Mouse (Mus musculus): ENCODE measurements around the gene Prpsap1. TPM values are rescaled to one million over a fixed set of nuclear protein-coding genes. Genes with fewer than 3 reads are reported as not detected.

Prpsap1 gene
- polyA plus RNA-seq, 1 experiment from 2014 or later, result 89.5 TPM

DNA sequence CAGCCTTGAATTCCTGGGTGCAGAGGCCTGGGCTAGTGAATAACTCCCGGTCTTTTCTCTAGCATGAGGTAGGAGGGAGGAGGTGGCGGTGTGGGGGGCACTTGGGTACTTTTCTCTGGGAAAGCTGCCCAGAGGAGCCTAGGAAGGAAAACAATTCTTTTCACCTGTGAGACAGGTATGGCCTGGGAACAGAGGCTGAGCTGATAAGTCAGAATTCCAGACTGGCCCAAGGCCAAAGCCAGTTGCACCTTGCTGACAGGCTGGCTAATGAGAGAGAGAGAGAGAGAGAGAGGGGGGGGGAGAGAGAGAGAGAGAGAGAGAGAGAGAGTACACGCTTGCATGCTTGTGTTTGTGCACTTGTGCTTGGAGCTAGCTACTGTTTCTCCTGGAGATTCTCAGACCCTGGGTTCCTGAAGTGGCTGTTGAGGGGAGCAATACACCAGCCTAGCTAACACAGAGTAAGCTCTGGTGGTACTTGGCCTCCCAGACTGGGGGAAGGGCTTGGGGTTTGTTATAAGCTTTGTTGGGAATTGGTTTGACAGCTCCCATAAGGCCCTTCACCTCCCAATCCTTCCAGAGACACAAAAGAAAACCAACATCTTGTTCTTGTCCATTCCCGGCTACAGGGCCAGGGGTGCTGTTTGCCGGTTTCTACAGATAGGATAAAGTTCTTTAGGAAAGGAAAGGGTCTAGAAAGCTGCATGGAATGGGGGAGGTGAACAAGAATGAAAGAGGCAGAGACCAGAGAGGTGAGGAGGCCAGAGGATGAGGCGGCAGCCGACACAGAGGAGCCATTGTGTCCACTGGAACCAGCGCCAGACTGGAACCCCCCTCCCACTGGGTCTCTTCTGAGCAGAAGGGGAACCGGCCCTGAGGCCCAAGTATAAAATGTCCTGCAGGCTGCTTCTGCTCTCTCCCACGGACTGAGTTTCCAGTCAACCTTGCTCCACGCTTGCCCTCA lies 36.5 kb upstream of the Prpsap1 start, which contains the start of gene Sphk1:
Sphk1 (plus strand) TSS at position 739 of the 961 bp plus-strand sequence.
- peak within 1 kb of the TSS; percentile 92 for H3K27ac ChIP-seq (ENCODE audit: low read length)
- 30% methylated on average over 11 of the region's 11 CpGs for WGBS
- TF ChIP-seq EP300 (IDR thresholded peaks at IDR 0.05), result no peak
- TF ChIP-seq CTCF (IDR thresholded peaks at IDR 0.05), result no peak
- ATAC-seq (peak; percentile 16), DNase-seq (ENCODE audit: low spot score) (peak; percentile 84)
- H3K4me1 ChIP-seq (ENCODE audit: insufficient read depth, low read depth, low read length), result peaks cover 6% of the 10 kb centered on the region; the same call in 1 of the 2 replicates
- H3K9me3 ChIP-seq (ENCODE audit: low read length), result no peaks in the 10 kb centered on the region
- no peaks in the 10 kb centered on the region for H3K36me3 ChIP-seq (ENCODE audit: insufficient read depth, low read length)
- H3K9ac ChIP-seq (replicated peaks; ENCODE audit: low read depth), result peak within 1 kb of the TSS; percentile 69
- H3K27me3 ChIP-seq (replicated peaks; ENCODE audit: insufficient read depth, low read length), result no peaks in the 10 kb centered on the region; the same call in 1 of the 2 replicates
- H3K4me3 ChIP-seq (ENCODE audit: low read depth, low read length), result peak within 1 kb of the TSS; percentile 55
- H3K4me2 ChIP-seq (replicated peaks; ENCODE audit: low read depth, low read length), result peak within 1 kb of the TSS; percentile 86

DNA sequence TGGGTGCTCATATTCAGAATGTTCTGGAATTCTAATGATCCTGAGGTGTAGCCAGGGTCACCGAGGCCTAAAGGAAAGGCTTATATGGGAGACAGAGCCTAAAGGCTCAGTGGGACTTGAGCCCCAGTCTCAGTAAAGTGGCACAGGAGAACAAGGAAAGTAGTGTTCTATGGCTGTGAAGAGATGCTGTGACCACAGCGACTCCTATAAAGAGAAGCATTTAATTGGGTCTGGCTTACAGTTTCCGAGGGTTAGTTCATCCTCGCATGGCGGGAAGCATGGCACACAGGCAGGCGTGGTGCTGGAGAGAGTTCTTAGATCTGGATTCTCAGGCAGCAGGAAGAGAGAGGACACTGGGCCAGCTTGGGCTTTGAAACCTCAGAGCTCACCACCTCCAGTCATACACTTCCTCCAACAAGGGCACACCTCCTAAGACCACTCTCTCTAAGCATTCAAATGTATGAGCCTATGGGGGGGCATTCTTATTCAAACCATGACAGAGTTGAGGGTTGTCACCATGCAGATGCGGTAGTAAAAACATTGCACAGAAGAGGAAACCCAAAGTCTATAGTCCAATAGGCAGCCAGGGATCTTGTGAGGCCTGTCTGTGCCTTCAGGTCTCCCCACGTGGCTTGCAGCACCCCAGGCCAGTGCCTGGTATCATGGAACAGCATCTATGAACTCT lies 34.8 kb upstream of the Prpsap1 start:
- Histone ChIP-seq H3K4me2 (replicated peaks; ENCODE audit: low read depth, low read length) (no peak overlapping the region), H3K4me1 (ENCODE audit: insufficient read depth, low read depth, low read length) (peaks cover 15% of the 10 kb centered on the region), H3K27ac (ENCODE audit: low read length) (no peak overlapping the region), H3K36me3 (ENCODE audit: insufficient read depth, low read length) (no peaks in the 10 kb centered on the region), H3K9me3 (ENCODE audit: low read length) (no peaks in the 10 kb centered on the region), H3K4me3 (ENCODE audit: low read depth, low read length) (no peak overlapping the region), H3K27me3 (replicated peaks; ENCODE audit: insufficient read depth, low read length) (no peaks in the 10 kb centered on the region; the same call in 1 of the 2 replicates), H3K9ac (replicated peaks; ENCODE audit: low read depth) (no peak overlapping the region)
- ATAC-seq (no peak), DNase-seq (ENCODE audit: low spot score) (no peak)
- WGBS, result 78% methylated on average over 8 of the region's 8 CpGs
- TF ChIP-seq EP300 (IDR thresholded peaks at IDR 0.05) (no peak), CTCF (IDR thresholded peaks at IDR 0.05) (no peak)

DNA sequence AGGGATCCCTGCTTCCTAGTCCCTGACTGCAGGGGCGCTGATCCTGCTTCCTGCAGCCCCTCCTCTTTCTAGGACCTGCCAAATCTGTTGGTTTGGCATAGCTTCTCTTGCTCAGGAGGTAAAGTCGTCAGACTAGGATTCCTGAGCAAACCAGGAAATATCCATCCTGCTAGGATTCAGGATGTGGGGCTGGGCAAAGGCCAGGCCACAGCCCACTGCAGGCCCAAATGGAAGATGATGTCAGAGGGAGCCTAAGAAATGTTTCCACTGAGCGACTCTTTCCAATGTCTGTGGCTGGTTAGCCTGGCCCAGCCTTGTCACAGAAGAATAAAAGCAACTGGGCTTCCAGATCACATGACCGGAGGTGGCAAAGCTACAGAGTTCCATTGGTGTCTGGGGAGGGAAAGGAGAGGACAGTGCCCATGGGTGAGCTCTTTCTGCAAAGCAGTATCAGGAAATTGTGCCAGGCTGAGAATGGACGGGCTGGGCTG lies 29.7 kb upstream of the Prpsap1 start:
- DNase-seq (ENCODE audit: low spot score) (peak; percentile 69), ATAC-seq (peak; percentile 60)
- peak; percentile 25 for TF ChIP-seq CTCF (IDR thresholded peaks at IDR 0.05)
- TF ChIP-seq EP300 (IDR thresholded peaks at IDR 0.05), result no peak
- H3K36me3 ChIP-seq (ENCODE audit: insufficient read depth, low read length), result no peaks in the 10 kb centered on the region
- H3K4me3 ChIP-seq (ENCODE audit: low read depth, low read length), result no peak overlapping the region
- H3K9me3 ChIP-seq (ENCODE audit: low read length), result no peaks in the 10 kb centered on the region
- H3K4me2 ChIP-seq (replicated peaks; ENCODE audit: low read depth, low read length), result no peak overlapping the region
- peaks cover 16% of the 10 kb centered on the region; the same call in 1 of the 2 replicates for H3K4me1 ChIP-seq (ENCODE audit: insufficient read depth, low read depth, low read length)
- no peaks in the 10 kb centered on the region for H3K27me3 ChIP-seq (replicated peaks; ENCODE audit: insufficient read depth, low read length)
- no peak overlapping the region for H3K9ac ChIP-seq (replicated peaks; ENCODE audit: low read depth)
- peak overlapping the region; percentile 83 for H3K27ac ChIP-seq (ENCODE audit: low read length)
- WGBS, result 28% methylated on average over 5 of the region's 5 CpGs

DNA sequence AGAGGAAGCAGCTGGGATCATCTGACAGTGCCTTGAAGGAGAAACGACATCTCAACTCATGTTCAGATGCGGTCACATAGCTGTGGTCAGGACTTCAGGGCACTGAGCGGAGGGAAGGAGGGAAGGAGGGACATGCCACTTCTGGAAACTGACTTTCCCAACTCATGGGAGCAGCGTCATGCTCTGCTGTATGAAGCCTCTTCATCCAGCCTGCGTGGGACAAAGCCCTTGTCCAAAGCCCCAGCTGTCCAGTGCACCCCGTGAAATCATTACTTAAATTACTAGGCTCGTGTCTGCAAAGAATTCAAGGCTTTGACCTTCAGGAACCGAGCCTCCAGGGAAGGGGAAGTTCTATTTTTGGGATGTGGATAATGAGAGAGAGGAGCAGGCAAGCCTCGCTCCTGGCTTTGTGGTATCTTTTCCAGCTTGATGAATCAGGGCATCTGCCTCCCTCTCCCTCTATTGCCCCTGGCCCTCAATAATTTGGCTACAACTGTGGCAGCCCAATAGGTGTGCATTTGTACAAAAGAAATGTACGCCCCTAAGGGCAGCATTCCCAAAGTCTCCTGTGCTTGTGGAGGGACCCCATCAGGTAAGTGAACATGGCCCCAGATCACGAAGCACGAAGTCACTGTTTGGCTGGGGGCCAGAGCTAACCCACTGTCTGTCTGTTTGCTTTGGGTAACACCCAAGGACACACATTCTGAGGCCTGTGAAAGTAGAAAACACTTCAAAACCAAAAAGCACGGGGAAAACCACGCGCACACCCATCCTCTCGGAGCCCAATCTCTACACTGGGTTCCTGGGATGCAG lies 29.1 kb upstream of the Prpsap1 start:
- Histone ChIP-seq H3K4me3 (ENCODE audit: low read depth, low read length) (no peak overlapping the region), H3K9ac (replicated peaks; ENCODE audit: low read depth) (no peak overlapping the region), H3K4me1 (ENCODE audit: insufficient read depth, low read depth, low read length) (peaks cover 16% of the 10 kb centered on the region; the same call in 1 of the 2 replicates), H3K27me3 (replicated peaks; ENCODE audit: insufficient read depth, low read length) (no peaks in the 10 kb centered on the region), H3K27ac (ENCODE audit: low read length) (peak overlapping the region; percentile 83), H3K36me3 (ENCODE audit: insufficient read depth, low read length) (no peaks in the 10 kb centered on the region), H3K4me2 (replicated peaks; ENCODE audit: low read depth, low read length) (no peak overlapping the region), H3K9me3 (ENCODE audit: low read length) (no peaks in the 10 kb centered on the region)
- 32% methylated on average over 16 of the region's 16 CpGs for WGBS
- peak; percentile 25 for ATAC-seq
- TF ChIP-seq EP300 (IDR thresholded peaks at IDR 0.05) (no peak), CTCF (IDR thresholded peaks at IDR 0.05) (no peak)
- peak; percentile 77 for DNase-seq (ENCODE audit: low spot score)

DNA sequence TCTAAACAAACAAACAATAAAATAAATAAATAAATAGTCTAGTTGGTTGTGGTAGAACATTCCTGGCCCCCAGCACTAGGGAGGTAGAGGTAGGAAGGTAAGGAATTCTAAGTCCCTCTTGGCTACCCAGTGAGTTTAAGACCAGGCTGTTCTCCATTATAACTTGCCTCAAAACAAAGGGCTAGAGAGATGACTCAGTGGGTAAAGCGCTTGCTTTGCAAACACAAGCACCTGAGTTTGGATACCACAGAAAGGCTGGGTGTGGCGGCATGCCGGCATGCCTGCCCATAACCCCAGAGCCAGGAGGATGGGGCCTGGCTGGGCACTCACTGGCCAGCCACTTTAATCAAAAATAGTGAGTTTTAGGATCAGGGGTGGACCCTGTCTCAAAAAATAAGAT lies 28.0 kb upstream of the Prpsap1 start:
- Histone ChIP-seq H3K4me3 (ENCODE audit: low read depth, low read length) (no peak overlapping the region), H3K4me2 (replicated peaks; ENCODE audit: low read depth, low read length) (no peak overlapping the region), H3K9me3 (ENCODE audit: low read length) (no peaks in the 10 kb centered on the region), H3K27ac (ENCODE audit: low read length) (peak overlapping the region; percentile 83), H3K9ac (replicated peaks; ENCODE audit: low read depth) (no peak overlapping the region), H3K4me1 (ENCODE audit: insufficient read depth, low read depth, low read length) (peaks cover 16% of the 10 kb centered on the region; the same call in 1 of the 2 replicates), H3K27me3 (replicated peaks; ENCODE audit: insufficient read depth, low read length) (no peaks in the 10 kb centered on the region), H3K36me3 (ENCODE audit: insufficient read depth, low read length) (no peaks in the 10 kb centered on the region)
- peak; percentile 78 for TF ChIP-seq EP300 (IDR thresholded peaks at IDR 0.05)
- TF ChIP-seq CTCF (IDR thresholded peaks at IDR 0.05), result no peak
- DNase-seq (ENCODE audit: low spot score) (peak; percentile 75), ATAC-seq (peak; percentile 72)
- WGBS, result 58% methylated on average over 3 of the region's 3 CpGs

All from lung, postnatal 0 days (tissue).